Mouse (Mus musculus): ENCODE results near the gene Hsf5.

GRCm38 (mm10) chr11:87688478-87689203 is 71.7 kb downstream of the Hsf5 start:
- no peak for TF ChIP-seq POLR2AphosphoS5 (IDR thresholded peaks at IDR 0.05; ENCODE audit: insufficient replicate concordance, low read depth, low read length)
- no peak for TF ChIP-seq GATA1 (IDR thresholded peaks at IDR 0.05; ENCODE audit: borderline replicate concordance, low read length)
- no peak for TF ChIP-seq CTCF (IDR thresholded peaks at IDR 0.05; ENCODE audit: low read depth, low read length)
- no peak for TF ChIP-seq TAL1 (conservative IDR thresholded peaks at IDR 0.05; ENCODE audit: low read depth, low read length)
- TF ChIP-seq GATA2 (IDR thresholded peaks at IDR 0.05; ENCODE audit: borderline replicate concordance, low read depth, low read length): no peak
